Mouse (Mus musculus): ENCODE results near the gene Ddx4.
"Not testable (repeated sequence)": the region's sequence is repeated elsewhere in the genome, so short reads cannot be mapped to it uniquely, and the experiment has no call there.

Gene Ddx4

GRCm38 (mm10) chr13:112581796-112582195 is 70.5 kb downstream of the Ddx4 start:
- POLR2A ChIA-PET = no interaction called here
- CTCF ChIA-PET = interaction anchor here in 1 of 4 experiments (0.6 kb wide), 1 partner anchor 40 kb away, joined by 3 read pairs; no protein-coding TSS in a partner anchor

DNA sequence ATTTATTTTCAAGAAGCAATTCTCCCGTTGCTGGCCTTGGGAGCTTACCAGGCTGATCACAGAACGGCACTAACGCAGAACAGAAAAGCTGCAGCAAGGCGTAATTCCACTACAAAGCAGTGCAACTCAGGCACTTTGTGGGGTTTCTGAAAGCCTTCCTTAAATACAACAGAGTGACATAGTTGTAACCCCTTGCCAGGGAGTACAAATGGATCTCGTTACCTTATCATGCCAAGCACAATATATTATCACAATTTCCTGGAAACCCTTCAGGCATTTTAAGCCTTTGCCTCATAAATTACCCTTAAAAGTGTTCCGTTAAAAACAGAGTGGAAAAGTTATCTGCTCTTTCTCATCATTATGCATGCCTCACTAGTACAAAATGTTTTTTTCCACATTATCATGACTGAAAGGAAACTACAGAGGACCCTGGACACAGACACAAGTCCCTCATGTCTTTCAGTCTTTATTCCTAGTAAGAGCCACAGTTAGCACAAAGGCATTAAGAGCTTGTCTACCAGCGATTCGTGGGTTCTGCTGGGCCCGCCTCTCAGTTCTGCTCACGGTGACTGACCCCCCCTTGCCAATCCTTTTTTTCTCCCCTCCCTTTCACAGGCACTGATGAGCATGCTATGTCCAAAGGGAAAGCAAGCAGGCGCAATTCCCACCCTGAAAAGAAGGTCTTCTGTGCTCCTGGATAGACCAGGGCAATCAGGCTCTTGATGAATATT is 71.5 kb downstream of the Ddx4 start:
- POLR2A ChIA-PET = no interaction called here
- CTCF ChIA-PET = no interaction called here

GRCm38 (mm10) chr13:112578041-112578440 is 74.2 kb downstream of the Ddx4 start:
- POLR2A ChIA-PET, CTCF ChIA-PET: not testable (repeated sequence)

DNA sequence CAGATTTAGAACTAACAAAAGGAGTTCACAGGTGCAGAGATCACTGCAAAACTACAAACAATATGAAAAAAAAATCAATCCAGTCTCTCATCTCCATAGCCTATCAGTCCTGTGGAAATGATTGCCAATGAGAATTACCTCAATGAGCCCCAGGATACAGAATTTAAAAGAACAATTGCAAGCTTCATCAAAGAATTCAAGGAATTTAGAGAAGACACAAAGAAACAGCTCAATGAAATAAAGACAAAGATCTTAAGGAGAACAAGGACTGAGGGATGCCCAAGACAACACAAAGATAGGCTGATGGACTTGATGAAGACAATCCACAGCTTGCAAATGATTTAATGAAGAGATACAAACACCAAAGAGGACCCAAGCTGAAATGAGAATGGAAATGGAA is 78.5 kb downstream of the Ddx4 start:
- POLR2A ChIA-PET = interaction anchor here in 1 of 4 experiments (1.0 kb wide), 1 partner anchor 421 kb away, joined by 3 read pairs; no protein-coding TSS in a partner anchor
- CTCF ChIA-PET = interaction anchor here in 2 of 4 experiments (0.5 to 0.9 kb wide), 2 partner anchors 44 to 587 kb away, joined by 3 to 6 read pairs; no protein-coding TSS in a partner anchor

DNA sequence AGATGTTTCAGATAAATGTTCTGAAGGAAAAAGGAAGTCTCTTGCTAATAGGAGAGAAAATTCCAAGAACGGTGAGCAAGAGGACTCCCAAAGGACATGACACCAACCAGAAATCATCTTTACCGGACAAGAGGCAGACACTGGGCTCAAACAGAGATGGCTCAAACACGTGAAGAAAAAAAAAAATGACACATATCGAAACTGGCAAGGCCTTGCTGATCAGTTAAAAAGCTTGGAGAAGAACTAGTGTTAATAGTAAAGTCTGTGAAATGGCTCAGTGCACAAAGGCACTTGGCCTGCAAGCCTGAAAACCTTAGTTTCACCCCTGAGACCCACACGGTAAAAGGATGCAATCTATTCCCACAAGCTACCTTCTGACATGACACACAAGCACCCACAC is 81.5 kb downstream of the Ddx4 start:
- CTCF ChIA-PET = no interaction called here
- POLR2A ChIA-PET = interaction anchor here in 1 of 4 experiments (1.3 kb wide), 1 partner anchor 9 kb away, joined by 3 read pairs; no protein-coding TSS in a partner anchor

- ChIA-PET POLR2A (interaction anchor here in 1 of 4 experiments (0.7 kb wide), 1 partner anchor 14 kb away, joined by 3 read pairs; no protein-coding TSS in a partner anchor), CTCF (no interaction called here)
These were observed 82.7 kb downstream of the Ddx4 start for GRCm38 (mm10) chr13:112569606-112570005.

DNA sequence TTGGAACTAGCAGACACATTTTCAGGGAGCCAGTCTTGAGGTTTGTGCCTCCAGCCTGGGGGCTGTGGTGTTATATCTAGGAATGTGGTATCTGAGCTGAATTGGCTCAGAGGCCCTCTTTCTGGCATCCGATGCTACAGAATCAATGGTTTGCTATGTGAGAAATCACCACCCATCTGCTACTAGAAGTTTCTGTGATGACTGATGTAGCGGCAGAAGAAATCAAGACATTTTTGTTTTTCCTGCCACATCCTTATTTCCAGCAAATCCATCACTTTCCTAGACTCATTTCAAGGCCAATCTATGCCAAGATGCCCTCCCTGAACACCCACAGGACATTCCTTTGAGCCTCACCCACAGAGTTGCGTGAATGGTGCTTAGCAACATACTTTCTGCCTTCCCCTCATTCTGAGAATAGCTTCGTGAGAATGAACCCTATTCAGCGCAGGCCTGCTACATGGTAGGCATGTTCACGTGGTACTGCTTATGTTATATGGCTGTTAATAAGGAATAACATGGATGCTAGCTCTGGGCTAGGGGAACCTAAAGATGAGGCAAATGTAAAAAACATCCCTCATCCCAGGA is 91.6 kb downstream of the Ddx4 start:
- POLR2A ChIA-PET = interaction anchor here in 1 of 4 experiments (1.4 kb wide), 1 partner anchor 16 kb away, joined by 3 read pairs; no protein-coding TSS in a partner anchor

DNA sequence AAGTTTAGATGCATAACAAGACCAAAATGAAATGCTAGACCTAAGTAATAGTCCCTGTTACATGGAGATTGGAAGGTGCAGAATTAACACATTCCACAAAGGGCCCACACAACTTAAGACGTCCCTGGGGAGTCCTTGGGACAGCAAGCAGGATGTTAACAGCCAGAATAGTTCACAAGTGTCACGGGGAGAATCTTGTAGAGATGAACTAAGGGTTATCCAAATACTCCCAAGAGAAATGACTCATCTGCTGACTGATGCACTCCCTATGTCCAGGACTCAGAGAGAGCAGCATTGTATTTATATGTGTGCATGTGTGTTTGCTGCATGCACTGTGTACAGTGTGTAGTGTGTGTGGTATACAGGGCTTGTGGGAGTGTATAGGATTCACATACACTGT is 95.8 kb downstream of the Ddx4 start:
- ChIA-PET CTCF (no interaction called here), POLR2A (no interaction called here)

More for the DNA sequence above, 91.6 kb downstream of the Ddx4 start:
- CTCF ChIA-PET = interaction anchor here in 1 of 4 experiments (0.5 kb wide), 1 partner anchor 40 kb away, joined by 3 read pairs; no protein-coding TSS in a partner anchor

- CTCF ChIA-PET = no interaction called here
These were observed 99.0 kb downstream of the Ddx4 start for GRCm38 (mm10) chr13:112553304-112553703.

GRCm38 (mm10) chr13:112551641-112552548 is 100.4 kb downstream of the Ddx4 start:
- CTCF ChIA-PET = interaction anchor here in 1 of 4 experiments (0.6 kb wide), 1 partner anchor 993 kb away, joined by 9 read pairs; no protein-coding TSS in a partner anchor
- POLR2A ChIA-PET = no interaction called here

More at GRCm38 (mm10) chr13:112553304-112553703, 99.0 kb downstream of the Ddx4 start:
- POLR2A ChIA-PET = no interaction called here

All from embryonic stem cell, embryonic (primary cell).